ENCODE assay signal across 9 mouse cellular contexts in the genomic region with DNA sequence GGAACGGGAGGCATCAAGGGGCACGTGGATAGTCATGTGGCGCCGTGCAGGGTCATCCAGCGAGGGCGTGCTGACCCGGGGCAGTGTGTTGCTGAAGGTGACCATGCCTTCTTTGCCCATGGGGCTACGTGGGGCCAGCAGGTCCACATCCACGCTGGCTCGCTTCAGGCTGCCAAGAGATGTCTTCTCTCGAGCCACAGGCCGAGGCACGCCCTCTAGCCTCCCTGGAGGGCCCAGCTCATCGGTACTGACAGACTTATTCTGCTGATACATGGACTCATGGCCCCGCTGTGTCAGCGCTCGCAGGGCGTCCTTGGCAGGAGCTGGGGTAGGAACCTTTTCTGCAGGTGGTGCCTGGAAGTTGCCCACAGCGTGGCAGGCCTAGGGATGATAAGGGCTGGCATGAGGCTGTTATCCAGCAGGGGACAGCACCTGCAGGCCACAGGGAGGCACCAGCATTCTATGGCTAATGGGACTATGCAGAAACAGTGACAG. TPM values are rescaled to one million over a fixed set of nuclear protein-coding genes. Genes with fewer than 3 reads are reported as not detected.
DNase-seq lines count a peak whose midpoint lies in the region; ATAC-seq lines count a peak whose summit lies in the region.
"Had no signal": no experiment of that assay in that cellular context is flagged by ENCODE, and none has a peak within 500 bp of the region (broad histone marks: within the 10 kb centered on the region; RNA-seq: fewer than 3 reads in every experiment).

No protein-coding gene starts in this region.

- WGBS in lung, embryonic 16.5 days, result 61% methylated on average over 19 of the region's 19 CpGs

- peaks cover 35% of the 10 kb centered on the region for H3K36me3 ChIP-seq in lung, embryonic 16.5 days (ENCODE audit: control insufficient read depth, insufficient read depth, low read length)

- no peaks in the 10 kb centered on the region for H3K27me3 ChIP-seq in lung, embryonic 16.5 days (ENCODE audit: control insufficient read depth, insufficient read depth, low read depth, low read length)
- H3K27me3 ChIP-seq: embryonic facial prominence, embryonic 15.5 days had no signal

- H3K27ac ChIP-seq in lung, embryonic 16.5 days (ENCODE audit: low read length), result no peak overlapping the region

- no peak overlapping the region for H3K9ac ChIP-seq in lung, embryonic 16.5 days (ENCODE audit: low read length)
- H3K9ac ChIP-seq: embryonic facial prominence, embryonic 15.5 days had no signal

- ATAC-seq in lung, embryonic 16.5 days (ENCODE audit: low read depth), result 0 out of 2 replicates have a peak, but pooled peaks have one; percentile 9
- ATAC-seq in megakaryocyte-erythroid progenitor cell, adult 5-6 weeks (replicated peaks; ENCODE audit: low FRiP score, low TSS enrichment, poor library complexity, severe bottlenecking), result peak; percentile 73

- H3K4me3 ChIP-seq in lung, embryonic 16.5 days (ENCODE audit: low read length), result no peak overlapping the region
- H3K4me3 ChIP-seq: embryonic facial prominence, embryonic 15.5 days had no signal

- no peak overlapping the region for H3K4me2 ChIP-seq in lung, embryonic 16.5 days (ENCODE audit: low read depth, low read length)
- H3K4me2 ChIP-seq: embryonic facial prominence, embryonic 15.5 days had no signal

- H3K9me3 ChIP-seq in lung, embryonic 16.5 days (ENCODE audit: control insufficient read depth, low read length), result no peaks in the 10 kb centered on the region
- H3K9me3 ChIP-seq: embryonic facial prominence, embryonic 15.5 days had no signal

- no peak for DNase-seq in lung, postnatal 10 days
- DNase-seq in cerebellum, adult 9-10 months, result peak; percentile 58
- DNase-seq in heart, postnatal 4 days, result peak; percentile 46
- no peak for DNase-seq in embryo, embryonic 10 days (ENCODE audit: low spot score)
- DNase-seq in spleen, postnatal 10 days (ENCODE audit: low spot score in 2 of 2), result no peak
- DNase-seq in testis, postnatal 10 days (ENCODE audit: low spot score), result no peak

- H3K4me1 ChIP-seq in lung, embryonic 16.5 days (replicated peaks; ENCODE audit: control insufficient read depth, insufficient read depth, low read length), result no peaks in the 10 kb centered on the region

RNA-seq across cellular contexts. Expression of a gene that starts 8.4 kb away (rescaled TPM):
- polyA plus RNA-seq in lung, embryonic 16.5 days (2015; fragmentation: Nextera tagmentation; extraction: Ambion mirVana), result 3.0 and 4.0 TPM in 2 replicates
- not detected for total RNA-seq in heart, postnatal 4 days (2021)
- total RNA-seq in megakaryocyte-erythroid progenitor cell, adult 5-6 weeks (2014; fragmentation: Nextera tagmentation), result 2.5 and 8.7 TPM in 2 replicates
- total RNA-seq in megakaryocyte-erythroid progenitor cell, adult 5-6 weeks (2017), result 0.56 and 5.9 TPM in 2 replicates

RNA-seq across cellular contexts. Expression of a gene that starts 8.6 kb away (rescaled TPM):
- polyA plus RNA-seq in lung, embryonic 16.5 days (2015; fragmentation: Nextera tagmentation; extraction: Ambion mirVana), result 22.6 and 26.4 TPM in 2 replicates
- 1 to 10 TPM; 2.5 to 2.9 TPM for total RNA-seq in heart, postnatal 4 days (2021)
- total RNA-seq in megakaryocyte-erythroid progenitor cell, adult 5-6 weeks (2014; fragmentation: Nextera tagmentation), result not detected in 2 replicates
- total RNA-seq in megakaryocyte-erythroid progenitor cell, adult 5-6 weeks (2017), result 5.8 and 15.0 TPM in 2 replicates

RNA-seq across cellular contexts. Expression of a gene that starts 11.6 kb away (rescaled TPM):
- 344 and 371 TPM in 2 replicates for polyA plus RNA-seq in lung, embryonic 16.5 days (2015; fragmentation: Nextera tagmentation; extraction: Ambion mirVana)
- total RNA-seq in heart, postnatal 4 days (2021), result 100 to 1,000 TPM; 167 to 182 TPM
- total RNA-seq in megakaryocyte-erythroid progenitor cell, adult 5-6 weeks (2014; fragmentation: Nextera tagmentation), result 423 and 470 TPM in 2 replicates
- 149 and 201 TPM in 2 replicates for total RNA-seq in megakaryocyte-erythroid progenitor cell, adult 5-6 weeks (2017)

RNA-seq across cellular contexts. Expression of a gene that starts 20.2 kb away (rescaled TPM):
- polyA plus RNA-seq in lung, embryonic 16.5 days (2015; fragmentation: Nextera tagmentation; extraction: Ambion mirVana), result 0.26 and 1.2 TPM in 2 replicates
- not detected for total RNA-seq in heart, postnatal 4 days (2021)
- total RNA-seq in megakaryocyte-erythroid progenitor cell, adult 5-6 weeks (2014; fragmentation: Nextera tagmentation), result 10.5 TPM in 1 of 2 replicates, not detected in the other
- 0.23 and 1.3 TPM in 2 replicates for total RNA-seq in megakaryocyte-erythroid progenitor cell, adult 5-6 weeks (2017)

RNA-seq across cellular contexts. Expression of a gene that starts 24.8 kb away (rescaled TPM):
- polyA plus RNA-seq in lung, embryonic 16.5 days (2015; fragmentation: Nextera tagmentation; extraction: Ambion mirVana), result not detected in 2 replicates
- under 1 TPM in 1 of 2 experiments, not detected in 1; 0.38 TPM for total RNA-seq in heart, postnatal 4 days (2021)
- total RNA-seq in megakaryocyte-erythroid progenitor cell, adult 5-6 weeks (2014; fragmentation: Nextera tagmentation), result not detected in 2 replicates
- not detected in 2 replicates for total RNA-seq in megakaryocyte-erythroid progenitor cell, adult 5-6 weeks (2017)
- polyA plus RNA-seq: embryonic facial prominence, embryonic 15.5 days had no signal

Comparison
In these comparisons a context has a peak if more than half of its experiments do, and no peak if none do; other contexts are left out.
1. DNase-seq: peak in cerebellum, adult 9-10 months (single experiment) and heart, postnatal 4 days (single experiment); none in lung, postnatal 10 days (single experiment), embryo, embryonic 10 days (single experiment), spleen, postnatal 10 days (0 of 2) and testis, postnatal 10 days (single experiment).